Mouse (Mus musculus) small intestine, adult 2 months (tissue): Measurements from ENCODE around the gene Frem2.

Experiments used
- CTCF ChIP-seq: fragments of 200-500 bp; IDR thresholded peaks from 2 replicates; pipeline ENCODE4 v1.5.1; 2012; ENCODE audit warnings: low read depth, mild to moderate bottlenecking, control low read depth, inconsistent platforms, low read length, moderate library complexity, mixed read lengths; ENCODE audit not compliant: insufficient replicate concordance, insufficient read length; ENCODE audit errors: extremely low read depth
- POLR2A ChIP-seq: fragments of 200-500 bp; IDR thresholded peaks from 2 replicates; pipeline ENCODE4 v1.6.1; 2012; ENCODE audit warnings: low read depth, mild to moderate bottlenecking, control low read depth, inconsistent platforms, low read length, moderate library complexity

DNA sequence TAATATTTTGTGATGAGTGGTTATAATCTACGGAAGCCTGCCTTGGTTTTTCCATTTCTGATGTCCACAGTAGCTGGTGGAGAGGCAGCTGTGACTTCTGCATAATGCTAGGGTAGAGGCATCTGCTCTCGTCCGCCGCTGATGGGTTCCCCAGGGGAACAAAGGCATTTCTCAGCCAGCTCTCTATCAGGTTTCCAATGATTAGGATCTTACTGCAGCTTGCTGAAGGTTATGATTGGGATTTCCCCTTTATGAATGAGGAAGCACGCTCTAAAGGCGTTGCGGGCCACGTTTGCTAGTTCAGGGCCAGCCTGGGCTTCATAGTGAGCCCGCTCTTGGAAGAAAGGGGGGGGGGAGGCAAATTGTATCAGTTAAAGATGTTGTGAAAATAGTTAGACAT lies 190.7 kb downstream of the Frem2 start:
- TF ChIP-seq CTCF (no peak), POLR2A (no peak)
